Mouse (Mus musculus) heart, embryonic 13.5 days (tissue): ENCODE data around the gene Cyth4. TPM values are rescaled to one million over a fixed set of nuclear protein-coding genes. Genes with fewer than 3 reads are reported as not detected.

Source experiments
- ATAC-seq: fragments of 200-750 bp; cut with Nextera tagmentation; 2 replicates; pipeline ENCODE4 v1.8.0; 2017; ENCODE audit warnings: moderate TSS enrichment; ENCODE audit not compliant: insufficient number of reproducible peaks, low FRiP score, low TSS enrichment; ENCODE audit errors: extremely low read depth
- H3K27ac ChIP-seq: fragments of 300-500 bp; sonication (generic); replicated peaks from 2 replicates; pipeline ENCODE4 v1.5.1; 2015; ENCODE audit warnings: moderate library complexity, mild to moderate bottlenecking, inconsistent platforms
- H3K27me3 ChIP-seq: fragments of 300-500 bp; sonication (generic); replicated peaks from 2 replicates; pipeline ENCODE4 v1.6.1; 2015; ENCODE audit warnings: mild to moderate bottlenecking, inconsistent platforms
- H3K36me3 ChIP-seq: fragments of 300-500 bp; sonication (generic); 2 replicates; pipeline ENCODE4 v1.6.1; 2015; ENCODE audit warnings: mild to moderate bottlenecking, inconsistent platforms
- H3K4me1 ChIP-seq: fragments of 300-500 bp; sonication (generic); 2 replicates; pipeline ENCODE4 v1.6.1; 2015; ENCODE audit warnings: inconsistent platforms
- H3K4me2 ChIP-seq: fragments of 300-500 bp; sonication (generic); 2 replicates; pipeline ENCODE4 v1.6.1; 2015; ENCODE audit warnings: inconsistent platforms, mild to moderate bottlenecking, moderate library complexity
- H3K4me3 ChIP-seq: fragments of 300-500 bp; sonication (generic); 2 replicates; pipeline ENCODE4 v1.5.1; 2015; ENCODE audit warnings: moderate library complexity, mild to moderate bottlenecking, inconsistent platforms
- H3K9ac ChIP-seq: fragments of 300-500 bp; sonication (generic); 2 replicates; pipeline ENCODE4 v1.6.1; 2015; ENCODE audit warnings: inconsistent platforms, mild to moderate bottlenecking, moderate library complexity
- H3K9me3 ChIP-seq: fragments of 300-500 bp; sonication (generic); 2 replicates; pipeline ENCODE4 v1.6.1; 2016; ENCODE audit warnings: inconsistent platforms
- WGBS: fragments of 180-500 bp; shearing (Covaris S2); methylation state at CpG from one replicate; pipeline ENCODE4 v1.1.7; 2015; ENCODE audit warnings: mixed read lengths; 5-methylcytosine and 5-hydroxymethylcytosine counted together
- polyA plus RNA-seq: library from polyadenylated mRNA; unstranded; fragments of >200 nt; fragmentation: Nextera tagmentation; extraction: Ambion mirVana; gene quantifications from 2 replicates; pipeline ENCODE4 v1.2.1, GENCODE M21; 2015

The Cyth4 gene
- polyA plus RNA-seq, 1 experiment from 2014 or later: 5.0 TPM

DNA sequence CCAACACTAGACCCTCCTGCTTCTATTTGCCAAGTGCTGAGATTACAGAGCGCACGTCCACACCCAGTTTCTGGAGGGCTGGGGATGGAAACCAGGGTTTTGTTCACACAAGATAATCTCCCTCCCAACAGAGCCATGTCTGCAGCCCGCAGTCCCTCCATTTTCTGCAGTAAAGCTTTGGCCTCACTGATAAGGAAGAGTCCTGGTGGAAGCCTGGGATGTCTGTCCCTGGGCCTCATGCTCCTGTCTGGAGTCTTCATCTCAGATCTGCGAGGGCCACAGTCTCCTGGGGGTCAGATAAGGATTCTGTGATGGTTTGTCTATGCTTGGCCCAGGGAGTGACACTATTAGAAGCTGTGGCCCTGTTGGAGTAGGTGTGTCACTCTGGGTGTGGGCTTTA is 8.8 kb upstream of the Cyth4 start:
- Histone ChIP-seq H3K9ac (no peak overlapping the region), H3K27me3 (0 out of 2 replicates have a peak, but pooled peaks cover 4% of the 10 kb centered on the region), H3K4me1 (no peaks in the 10 kb centered on the region), H3K27ac (no peak overlapping the region), H3K4me3 (no peak overlapping the region), H3K4me2 (no peak overlapping the region), H3K36me3 (no peaks in the 10 kb centered on the region), H3K9me3 (no peaks in the 10 kb centered on the region)
- ATAC-seq: no peak
- WGBS: 58% methylated on average over 4 of the region's 4 CpGs

DNA sequence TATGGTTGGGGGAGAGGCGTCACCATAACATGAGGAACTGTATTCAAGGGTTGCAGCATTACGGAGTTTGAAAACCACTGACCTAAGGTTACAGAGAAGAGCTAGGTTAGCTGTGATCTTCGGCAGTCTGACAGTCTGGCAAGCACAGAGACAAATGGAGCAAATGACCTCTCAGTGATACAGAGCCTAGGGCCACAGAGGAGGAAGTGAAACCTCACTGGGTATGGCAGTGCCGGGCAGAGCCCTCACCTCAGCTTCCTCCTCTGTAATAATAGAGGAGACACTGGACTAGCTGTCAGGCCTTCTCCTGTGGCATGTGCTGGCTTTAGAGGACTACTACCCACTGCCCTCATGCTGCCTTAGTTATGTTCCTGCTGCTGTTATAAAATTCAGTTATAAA is 7.9 kb upstream of the Cyth4 start:
- WGBS: 79% methylated on average over 4 of the region's 4 CpGs
- ATAC-seq: no peak
- no peaks in the 10 kb centered on the region for H3K36me3 ChIP-seq

GRCm38 (mm10) chr15:78589936-78590335 is 6.9 kb upstream of the Cyth4 start:
- no peaks in the 10 kb centered on the region for H3K4me1 ChIP-seq
- H3K4me3 ChIP-seq: no peak overlapping the region
- no peak overlapping the region for H3K4me2 ChIP-seq
- no peaks in the 10 kb centered on the region for H3K27me3 ChIP-seq
- ATAC-seq: no peak
- H3K36me3 ChIP-seq: no peaks in the 10 kb centered on the region
- no peak overlapping the region for H3K9ac ChIP-seq
- 64% methylated on average over 6 of the region's 6 CpGs for WGBS
- no peaks in the 10 kb centered on the region for H3K9me3 ChIP-seq
- no peak overlapping the region for H3K27ac ChIP-seq

More for the DNA sequence above, 7.9 kb upstream of the Cyth4 start:
- no peak overlapping the region for H3K9ac ChIP-seq
- no peaks in the 10 kb centered on the region for H3K27me3 ChIP-seq
- no peak overlapping the region for H3K4me2 ChIP-seq
- no peak overlapping the region for H3K4me3 ChIP-seq
- no peak overlapping the region for H3K27ac ChIP-seq
- no peaks in the 10 kb centered on the region for H3K9me3 ChIP-seq
- no peaks in the 10 kb centered on the region for H3K4me1 ChIP-seq

DNA sequence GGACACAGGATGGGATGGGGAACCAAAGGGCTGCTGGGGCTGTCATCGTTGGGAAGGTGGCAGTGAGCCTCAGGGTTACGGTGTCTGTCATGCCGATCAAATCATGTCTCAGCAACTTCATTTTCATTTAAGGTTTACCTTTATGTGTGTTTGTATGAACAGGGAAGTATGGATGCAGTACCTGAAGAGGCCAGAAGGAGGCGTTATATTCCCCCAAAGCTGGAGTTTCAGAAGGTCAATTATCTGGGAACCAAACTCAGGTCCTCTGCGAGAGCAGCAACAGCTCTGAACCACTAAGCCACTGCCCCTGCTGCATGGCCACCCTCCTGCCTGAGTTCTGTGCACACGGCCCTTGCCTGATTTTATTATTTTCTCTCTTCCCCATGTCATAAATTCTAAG is 6.1 kb upstream of the Cyth4 start:
- H3K36me3 ChIP-seq: no peaks in the 10 kb centered on the region
- no peak for ATAC-seq
- no peaks in the 10 kb centered on the region for H3K4me1 ChIP-seq
- H3K4me2 ChIP-seq: no peak overlapping the region
- no peak overlapping the region for H3K4me3 ChIP-seq
- H3K27me3 ChIP-seq: no peaks in the 10 kb centered on the region
- no peak overlapping the region for H3K9ac ChIP-seq
- no peaks in the 10 kb centered on the region for H3K9me3 ChIP-seq
- WGBS: 74% methylated on average over 6 of the region's 6 CpGs
- no peak overlapping the region for H3K27ac ChIP-seq

DNA sequence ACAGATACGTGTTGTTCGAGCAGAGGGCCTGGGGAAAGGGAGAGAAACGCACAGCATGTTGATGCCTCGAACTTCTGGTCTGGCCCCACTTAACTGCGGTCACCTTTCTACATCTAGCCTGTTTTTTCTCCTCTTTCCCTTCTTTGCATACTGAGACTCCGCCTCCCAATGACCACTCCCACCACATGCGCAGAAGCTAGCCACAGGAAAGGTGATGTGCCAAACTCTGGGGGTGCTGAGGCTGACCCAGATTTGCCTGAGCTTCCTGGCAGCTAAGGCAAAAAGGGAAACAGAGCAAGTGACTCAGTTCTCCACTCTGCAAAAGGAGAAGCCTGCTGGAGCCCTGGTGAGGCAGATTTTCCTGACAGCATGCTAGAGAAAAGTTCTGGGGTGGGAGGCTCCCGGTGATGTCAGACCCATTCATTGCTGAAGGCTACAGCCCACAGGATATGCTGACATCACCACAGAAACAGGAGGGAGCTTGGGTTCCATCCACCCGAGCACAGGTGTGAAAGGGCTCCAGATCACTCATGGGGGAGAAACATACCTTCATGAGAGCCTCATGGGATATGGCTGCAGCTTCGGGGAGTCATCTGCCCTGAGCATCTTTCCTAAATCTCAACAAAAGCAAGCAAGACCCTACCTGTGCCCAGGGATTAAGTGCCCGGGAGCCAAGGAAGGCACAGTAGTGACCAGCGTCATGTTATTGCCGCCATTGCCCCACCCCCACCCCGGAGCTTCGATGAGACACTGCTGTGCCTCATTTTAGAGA is 5.0 kb upstream of the Cyth4 start:
- no peaks in the 10 kb centered on the region for H3K27me3 ChIP-seq
- WGBS: 47% methylated on average over 15 of the region's 15 CpGs
- no peak for ATAC-seq

DNA sequence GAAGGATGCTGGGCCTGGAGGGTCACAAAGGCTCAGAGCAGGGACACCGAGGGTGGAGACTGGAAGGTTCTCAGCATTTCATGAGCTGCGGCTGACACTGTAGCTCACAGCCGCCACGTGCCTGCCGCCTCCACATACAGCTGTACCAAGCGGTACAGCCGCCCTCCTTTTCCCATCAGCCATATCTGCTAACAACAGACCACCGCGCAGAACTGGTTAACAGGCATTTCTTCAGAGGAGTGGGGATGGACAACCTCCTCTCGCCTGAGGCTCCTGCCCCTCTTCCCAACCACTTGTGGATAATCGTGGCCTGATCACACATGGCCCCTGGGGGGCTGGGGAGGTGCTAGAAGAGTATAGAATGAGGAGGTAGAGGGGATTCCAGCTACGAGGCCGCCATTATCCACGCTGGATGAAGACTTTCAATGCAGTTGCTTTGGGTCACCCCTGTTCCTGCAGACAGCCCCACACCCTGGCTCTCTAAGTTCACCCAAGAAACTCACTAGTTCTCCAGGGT is 4.3 kb upstream of the Cyth4 start:
- 55% methylated on average over 14 of the region's 14 CpGs for WGBS
- no peak overlapping the region for H3K4me2 ChIP-seq
- no peak overlapping the region for H3K4me3 ChIP-seq
- peaks cover 5% of the 10 kb centered on the region; the same call in 1 of the 2 replicates for H3K4me1 ChIP-seq
- no peaks in the 10 kb centered on the region for H3K27me3 ChIP-seq
- ATAC-seq: no peak
- no peak overlapping the region for H3K27ac ChIP-seq
- H3K36me3 ChIP-seq: no peaks in the 10 kb centered on the region
- H3K9me3 ChIP-seq: no peaks in the 10 kb centered on the region
- H3K9ac ChIP-seq: no peak overlapping the region

More for the DNA sequence above, 5.0 kb upstream of the Cyth4 start:
- H3K4me1 ChIP-seq: peaks cover 2% of the 10 kb centered on the region; the same call in 1 of the 2 replicates
- no peak overlapping the region for H3K9ac ChIP-seq
- no peaks in the 10 kb centered on the region for H3K36me3 ChIP-seq
- no peak overlapping the region for H3K4me2 ChIP-seq
- H3K27ac ChIP-seq: no peak overlapping the region
- H3K4me3 ChIP-seq: no peak overlapping the region
- no peaks in the 10 kb centered on the region for H3K9me3 ChIP-seq

DNA sequence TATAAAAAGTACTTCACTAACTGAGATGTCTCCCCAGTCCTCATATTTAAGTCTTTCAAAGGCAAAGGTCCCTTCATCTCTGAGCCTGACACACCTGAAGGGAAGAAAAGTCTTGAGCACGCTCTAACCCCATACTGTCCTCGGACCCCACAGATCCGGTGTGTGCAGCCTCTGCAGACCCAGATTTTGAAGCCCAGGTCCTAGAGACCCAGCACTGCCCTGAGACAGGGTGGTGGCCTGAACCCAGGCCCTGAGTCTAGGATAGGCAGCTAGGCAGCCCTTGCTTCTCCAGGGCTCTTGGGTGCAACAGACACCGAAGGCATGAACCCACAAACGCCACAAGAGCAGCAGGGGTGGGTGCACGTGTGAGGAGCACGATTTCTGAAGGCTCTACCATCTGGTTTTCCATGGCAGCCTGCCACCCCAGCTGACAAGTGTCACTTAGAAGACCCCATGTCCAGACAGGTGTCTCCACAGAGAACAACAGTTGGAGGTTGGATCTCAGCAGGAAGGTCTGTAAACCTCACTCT is 2.9 kb upstream of the Cyth4 start:
- Histone ChIP-seq H3K9me3 (no peaks in the 10 kb centered on the region), H3K4me3 (no peak overlapping the region), H3K4me2 (no peak overlapping the region), H3K27me3 (no peaks in the 10 kb centered on the region), H3K27ac (no peak overlapping the region), H3K4me1 (peaks cover 5% of the 10 kb centered on the region; the same call in 1 of the 2 replicates), H3K9ac (no peak overlapping the region), H3K36me3 (no peaks in the 10 kb centered on the region)
- 75% methylated on average over 7 of the region's 7 CpGs for WGBS
- ATAC-seq: no peak

DNA sequence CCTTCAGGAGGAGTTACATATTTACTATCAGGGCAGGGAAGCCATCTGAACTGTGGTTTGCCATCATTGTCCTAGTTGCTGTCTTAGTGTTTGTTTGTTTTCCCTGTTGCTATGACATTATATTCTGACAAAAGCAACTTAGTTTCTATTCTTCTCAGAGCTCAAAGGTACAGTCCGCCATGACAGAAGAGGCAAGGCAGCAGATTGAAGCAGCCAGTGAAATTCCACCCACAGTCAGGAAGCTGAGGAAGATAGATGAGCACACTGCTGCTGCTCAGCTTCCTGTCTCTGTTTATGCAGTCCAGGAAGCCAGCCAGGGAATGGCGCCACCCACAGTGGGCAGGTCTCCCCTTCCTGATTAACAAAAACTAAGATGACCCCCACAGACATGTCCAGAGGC is 2.0 kb upstream of the Cyth4 start:
- ATAC-seq: no peak
- WGBS: 75% methylated on average over 2 of the region's 2 CpGs
- Histone ChIP-seq H3K4me3 (no peak overlapping the region), H3K27ac (no peak overlapping the region), H3K4me1 (peaks cover 5% of the 10 kb centered on the region; the same call in 1 of the 2 replicates), H3K9ac (no peak overlapping the region), H3K4me2 (no peak overlapping the region), H3K27me3 (no peaks in the 10 kb centered on the region), H3K9me3 (no peaks in the 10 kb centered on the region), H3K36me3 (no peaks in the 10 kb centered on the region)

- Histone ChIP-seq H3K27ac (no peak overlapping the region), H3K4me3 (no peak overlapping the region), H3K9ac (no peak overlapping the region), H3K27me3 (no peaks in the 10 kb centered on the region), H3K4me2 (no peak overlapping the region), H3K4me1 (peaks cover 5% of the 10 kb centered on the region; the same call in 1 of the 2 replicates), H3K36me3 (no peaks in the 10 kb centered on the region), H3K9me3 (no peaks in the 10 kb centered on the region)
- 60% methylated on average over 5 of the region's 5 CpGs for WGBS
- ATAC-seq: no peak
Measured at GRCm38 (mm10) chr15:78595468-78595867, 1.4 kb upstream of the Cyth4 start.

DNA sequence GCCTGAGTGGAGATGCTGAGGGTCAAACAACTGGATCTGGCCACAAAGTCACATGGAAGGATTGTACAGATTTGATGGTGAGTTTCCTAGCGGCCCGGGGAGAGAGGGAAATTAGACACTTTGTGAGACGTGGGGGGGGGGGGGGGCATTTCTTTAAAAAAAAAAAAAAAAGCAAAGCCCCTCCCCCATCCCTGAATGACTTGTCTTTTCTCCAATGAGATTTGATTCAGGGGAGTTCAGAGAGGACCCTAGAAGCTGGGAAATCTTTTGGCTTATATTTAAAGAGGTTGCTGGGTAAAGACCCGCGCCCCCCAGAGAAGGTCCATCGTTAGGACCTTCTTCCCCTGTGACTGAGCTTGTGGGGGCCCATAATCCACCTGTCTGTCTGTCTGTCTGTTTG is 343 bp upstream of the Cyth4 start:
- H3K4me2 ChIP-seq: no peak overlapping the region
- no peaks in the 10 kb centered on the region for H3K27me3 ChIP-seq
- WGBS: 69% methylated on average over 6 of the region's 6 CpGs
- no peaks in the 10 kb centered on the region for H3K9me3 ChIP-seq
- no peaks in the 10 kb centered on the region for H3K36me3 ChIP-seq
- ATAC-seq: no peak
- no peak overlapping the region for H3K27ac ChIP-seq
- H3K4me1 ChIP-seq: peaks cover 5% of the 10 kb centered on the region; the same call in 1 of the 2 replicates
- H3K4me3 ChIP-seq: no peak overlapping the region
- H3K9ac ChIP-seq: no peak overlapping the region

DNA sequence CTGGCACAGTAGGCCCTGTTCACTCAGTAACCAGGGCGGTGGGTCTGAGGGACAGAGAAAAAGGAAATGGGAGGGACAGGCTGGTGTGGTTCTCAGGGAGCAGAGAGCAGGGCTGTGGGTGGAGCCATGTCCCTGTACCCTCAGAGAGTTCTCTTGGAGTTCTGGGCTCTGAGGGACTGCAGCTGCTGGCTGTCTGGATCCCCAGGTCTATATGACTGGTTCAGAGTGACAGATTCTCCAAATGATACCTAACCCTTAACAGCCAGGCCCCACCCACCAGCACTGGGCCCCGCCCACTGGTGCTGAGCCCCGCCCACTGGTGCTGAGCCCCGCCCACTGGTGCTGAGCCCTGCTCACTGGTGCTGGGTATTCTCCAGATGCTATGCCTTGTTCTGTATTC is 882 bp downstream of the Cyth4 start:
- peaks cover 5% of the 10 kb centered on the region; the same call in 1 of the 2 replicates for H3K4me1 ChIP-seq
- no peak overlapping the region for H3K27ac ChIP-seq
- no peaks in the 10 kb centered on the region for H3K27me3 ChIP-seq
- H3K36me3 ChIP-seq: no peaks in the 10 kb centered on the region
- H3K4me2 ChIP-seq: no peak overlapping the region
- no peak for ATAC-seq
- no peak overlapping the region for H3K9ac ChIP-seq
- no peak overlapping the region for H3K4me3 ChIP-seq
- 46% methylated on average over 4 of the region's 4 CpGs for WGBS
- no peaks in the 10 kb centered on the region for H3K9me3 ChIP-seq

- Histone ChIP-seq H3K4me2 (no peak overlapping the region), H3K4me1 (peaks cover 5% of the 10 kb centered on the region; the same call in 1 of the 2 replicates), H3K9me3 (no peaks in the 10 kb centered on the region), H3K36me3 (no peaks in the 10 kb centered on the region), H3K4me3 (no peak overlapping the region), H3K27ac (no peak overlapping the region), H3K9ac (no peak overlapping the region), H3K27me3 (no peaks in the 10 kb centered on the region)
- WGBS: 67% methylated on average over 6 of the region's 6 CpGs
- no peak for ATAC-seq
Measured at GRCm38 (mm10) chr15:78599124-78599523, 2.3 kb downstream of the Cyth4 start.
